Mouse (Mus musculus) kidney, postnatal 0 days (tissue): Measurements from ENCODE around the gene B4galt5. TPM values are rescaled to one million over a fixed set of nuclear protein-coding genes. Genes with fewer than 3 reads are reported as not detected.

Experiments
- ATAC-seq: fragments of 200-750 bp; cut with Nextera tagmentation; replicated peaks from 2 replicates; pipeline ENCODE4 v1.8.0; 2017; ENCODE audit warnings: low read depth, moderate number of reproducible peaks, moderate TSS enrichment, moderate library complexity; ENCODE audit not compliant: low FRiP score
- DNase-seq: peaks from one replicate; pipeline ENCODE4 v3.0.0-alpha.2; 2016; ENCODE audit warnings: low spot score
- H3K27ac ChIP-seq: fragments of 300-500 bp; sonication (generic); 2 replicates; pipeline ENCODE4 v1.5.1; 2014; ENCODE audit warnings: mild to moderate bottlenecking
- H3K27me3 ChIP-seq: fragments of 300-500 bp; sonication (generic); 2 replicates; pipeline ENCODE4 v1.6.1; 2014; ENCODE audit warnings: low read length, mixed read lengths; ENCODE audit not compliant: insufficient read depth
- H3K36me3 ChIP-seq: fragments of 300-500 bp; sonication (generic); 2 replicates; pipeline ENCODE4 v1.6.1; 2014; ENCODE audit warnings: low read length, mixed read lengths; ENCODE audit not compliant: insufficient read depth
- H3K4me1 ChIP-seq: fragments of 300-500 bp; sonication (generic); replicated peaks from 2 replicates; pipeline ENCODE4 v1.6.1; 2014; ENCODE audit warnings: antibody characterized with exemption, low read length, mixed read lengths; ENCODE audit not compliant: insufficient read depth
- H3K4me2 ChIP-seq: fragments of 300-500 bp; sonication (generic); 2 replicates; pipeline ENCODE4 v1.6.1; 2014; ENCODE audit warnings: mild to moderate bottlenecking, low read length, moderate library complexity, mixed read lengths
- H3K4me3 ChIP-seq: fragments of 300-500 bp; sonication (generic); replicated peaks from 2 replicates; pipeline ENCODE4 v1.5.1; 2014; ENCODE audit warnings: low read depth, low read length
- H3K9ac ChIP-seq: fragments of 300-500 bp; sonication (generic); 2 replicates; pipeline ENCODE4 v1.6.1; 2014; ENCODE audit warnings: low read depth, low read length
- H3K9me3 ChIP-seq: fragments of 300-500 bp; sonication (generic); replicated peaks from 2 replicates; pipeline ENCODE4 v1.6.1; 2016; ENCODE audit warnings: low read length, inconsistent platforms, mixed read lengths
- CTCF ChIP-seq: IDR thresholded peaks from 2 replicates; pipeline ENCODE4 v1.5.1; 2016; ENCODE audit warnings: antibody characterized with exemption, low read depth, mild to moderate bottlenecking, moderate library complexity
- WGBS: fragments of 180-500 bp; shearing (Covaris S2); extraction: QIAGEN DNeasy Blood & Tissue Kit; methylation state at CpG from one replicate; pipeline ENCODE4 v1.1.7; 2014; 5-methylcytosine and 5-hydroxymethylcytosine counted together
- polyA plus RNA-seq: library from polyadenylated mRNA; unstranded; fragments of >200 nt; fragmentation: Nextera tagmentation; extraction: Ambion mirVana; gene quantifications from 2 replicates; pipeline ENCODE4 v1.2.1, GENCODE M21; 2015

B4galt5 gene
- polyA plus RNA-seq, 1 experiment from 2014 or later, result 22.6 TPM

DNA sequence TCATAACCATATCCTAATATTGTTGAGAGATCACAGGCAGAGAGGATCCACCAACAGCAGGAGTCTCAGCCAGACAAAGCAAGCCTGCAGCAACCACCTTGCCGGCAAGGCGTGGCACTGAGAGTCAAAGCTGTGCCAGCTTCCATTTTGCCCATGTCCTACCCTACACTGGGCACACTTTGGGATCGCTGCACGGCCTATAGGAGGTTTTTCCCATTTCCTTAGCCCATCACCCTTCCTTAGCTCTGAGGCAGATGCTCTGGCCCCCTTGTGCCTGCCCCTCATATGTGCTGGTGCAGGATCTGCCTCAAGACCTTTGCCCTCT is 68.0 kb downstream of the B4galt5 start:
- H3K9ac ChIP-seq, result no peak overlapping the region
- no peak for DNase-seq
- H3K27ac ChIP-seq, result no peak overlapping the region
- no peaks in the 10 kb centered on the region for H3K36me3 ChIP-seq
- H3K4me1 ChIP-seq, result no peaks in the 10 kb centered on the region
- 89% methylated on average over 4 of the region's 4 CpGs for WGBS
- no peaks in the 10 kb centered on the region for H3K9me3 ChIP-seq
- no peak overlapping the region for H3K4me3 ChIP-seq
- no peak for TF ChIP-seq CTCF
- H3K4me2 ChIP-seq, result no peak overlapping the region
- no peaks in the 10 kb centered on the region for H3K27me3 ChIP-seq
- peak; percentile 57; the same call in 1 of the 2 replicates for ATAC-seq

- no peak overlapping the region for H3K4me2 ChIP-seq
- H3K4me1 ChIP-seq, result no peaks in the 10 kb centered on the region
- no peaks in the 10 kb centered on the region for H3K9me3 ChIP-seq
- peak; percentile 100 for TF ChIP-seq CTCF
- H3K9ac ChIP-seq, result no peak overlapping the region
- 44% methylated on average over 26 of the region's 26 CpGs for WGBS
- H3K4me3 ChIP-seq, result no peak overlapping the region
- peak; percentile 83 for DNase-seq
- no peaks in the 10 kb centered on the region for H3K36me3 ChIP-seq
- no peaks in the 10 kb centered on the region for H3K27me3 ChIP-seq
- peak; percentile 74; the same call in 1 of the 2 replicates for ATAC-seq
- H3K27ac ChIP-seq, result no peak overlapping the region
Observed at GRCm38 (mm10) chr2:167280090-167280985, 68.6 kb downstream of the B4galt5 start.

DNA sequence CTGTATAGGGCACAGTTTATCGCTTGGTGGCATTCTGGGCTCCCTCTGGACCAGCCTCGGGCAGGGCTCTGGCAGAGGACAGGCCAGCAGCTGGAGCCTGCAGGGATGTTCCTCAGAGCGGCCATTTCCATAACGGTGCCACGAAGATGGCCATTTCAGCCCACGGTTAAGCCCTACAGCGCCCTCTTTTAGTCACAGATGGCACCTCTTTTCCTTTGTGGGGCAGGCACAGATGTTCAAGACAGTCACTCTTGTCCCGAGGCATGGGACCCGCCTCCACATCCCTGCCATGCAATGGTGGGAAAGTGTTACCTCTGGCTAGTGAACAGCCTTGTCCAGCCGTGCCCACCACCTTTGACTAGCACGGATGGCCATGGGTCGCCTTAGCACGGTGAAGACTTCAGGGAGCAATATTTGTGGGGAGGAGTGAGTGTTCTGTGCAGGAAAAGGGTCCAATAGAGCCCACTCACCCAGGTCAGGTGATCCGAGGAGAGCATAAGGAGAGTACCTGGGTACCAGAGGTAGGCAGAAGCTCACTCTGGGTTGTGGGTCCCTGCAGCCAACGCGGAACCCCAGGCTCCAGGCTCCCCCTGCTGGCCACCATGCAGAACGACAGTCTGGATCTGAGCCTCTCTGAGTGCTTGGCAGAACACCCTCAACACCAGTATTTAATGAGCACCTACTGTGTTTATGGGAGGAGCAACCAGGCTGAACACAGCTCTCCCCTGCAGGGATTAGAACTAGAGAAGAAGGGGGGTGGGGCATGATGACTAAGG is 70.0 kb downstream of the B4galt5 start:
- H3K9me3 ChIP-seq, result no peaks in the 10 kb centered on the region
- peak; percentile 62 for ATAC-seq
- no peaks in the 10 kb centered on the region for H3K36me3 ChIP-seq
- peak; percentile 79 for DNase-seq
- H3K4me3 ChIP-seq, result no peak overlapping the region
- 58% methylated on average over 17 of the region's 17 CpGs for WGBS
- H3K9ac ChIP-seq, result no peak overlapping the region
- no peak overlapping the region for H3K27ac ChIP-seq
- peak; percentile 94 for TF ChIP-seq CTCF
- no peaks in the 10 kb centered on the region for H3K4me1 ChIP-seq
- H3K4me2 ChIP-seq, result no peak overlapping the region
- no peaks in the 10 kb centered on the region for H3K27me3 ChIP-seq

- H3K27me3 ChIP-seq, result no peaks in the 10 kb centered on the region
- no peak for TF ChIP-seq CTCF
- H3K36me3 ChIP-seq, result no peaks in the 10 kb centered on the region
- ATAC-seq (no peak), DNase-seq (no peak)
- no peak overlapping the region for H3K4me2 ChIP-seq
- WGBS, result 69% methylated on average over 7 of the region's 7 CpGs
- no peaks in the 10 kb centered on the region for H3K9me3 ChIP-seq
- no peaks in the 10 kb centered on the region for H3K4me1 ChIP-seq
- no peak overlapping the region for H3K27ac ChIP-seq
- H3K9ac ChIP-seq, result no peak overlapping the region
- H3K4me3 ChIP-seq, result no peak overlapping the region
Observed at GRCm38 (mm10) chr2:167278011-167278410, 71.0 kb downstream of the B4galt5 start.

DNA sequence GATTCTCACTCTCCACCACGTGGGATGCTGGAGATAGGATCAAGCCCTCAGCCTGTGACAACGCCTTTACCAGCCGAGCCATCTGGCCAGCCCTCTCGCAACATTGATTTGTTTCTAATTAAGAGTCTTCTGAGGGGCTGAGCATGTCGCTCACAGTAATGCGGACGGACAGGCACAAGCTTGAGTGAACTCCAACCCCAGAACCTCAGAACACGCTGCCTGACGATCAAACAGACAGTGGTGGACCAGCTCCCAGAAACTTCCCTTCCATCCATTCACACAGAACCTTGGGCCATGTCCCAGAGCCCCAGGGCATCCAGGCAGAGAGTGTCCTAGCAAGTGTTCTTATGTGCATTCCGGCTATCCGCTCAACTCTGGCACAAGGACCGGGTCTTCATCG is 72.0 kb downstream of the B4galt5 start:
- H3K9me3 ChIP-seq, result no peaks in the 10 kb centered on the region
- DNase-seq (no peak), ATAC-seq (no peak)
- H3K27ac ChIP-seq, result no peak overlapping the region
- H3K36me3 ChIP-seq, result no peaks in the 10 kb centered on the region
- no peak overlapping the region for H3K4me3 ChIP-seq
- no peak for TF ChIP-seq CTCF
- no peaks in the 10 kb centered on the region for H3K27me3 ChIP-seq
- no peak overlapping the region for H3K9ac ChIP-seq
- 70% methylated on average over 13 of the region's 13 CpGs for WGBS
- no peaks in the 10 kb centered on the region for H3K4me1 ChIP-seq
- no peak overlapping the region for H3K4me2 ChIP-seq

DNA sequence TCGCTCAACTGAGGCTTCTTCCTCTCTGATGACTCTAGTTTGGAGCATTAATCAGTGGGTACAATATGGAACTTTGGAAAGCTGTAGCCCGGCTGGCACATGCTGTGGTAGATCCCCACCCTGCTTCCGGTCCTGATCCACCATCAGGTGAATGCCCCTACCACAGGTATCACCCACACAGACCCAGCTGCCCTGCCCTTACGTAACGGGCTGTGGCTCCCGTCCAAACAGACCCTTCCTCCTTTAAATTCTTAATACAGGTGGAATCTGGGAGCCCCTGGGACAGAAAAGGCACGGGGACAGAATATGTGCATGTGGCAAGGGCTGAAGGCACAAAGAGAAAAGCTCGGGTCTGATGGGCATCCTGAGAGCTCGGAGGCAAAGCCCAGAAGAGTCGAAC is 73.1 kb downstream of the B4galt5 start:
- Histone ChIP-seq H3K4me3 (no peak overlapping the region), H3K9ac (no peak overlapping the region), H3K4me2 (no peak overlapping the region), H3K27ac (no peak overlapping the region), H3K4me1 (0 out of 2 replicates have a peak, but pooled peaks cover 5% of the 10 kb centered on the region), H3K36me3 (no peaks in the 10 kb centered on the region), H3K9me3 (no peaks in the 10 kb centered on the region), H3K27me3 (no peaks in the 10 kb centered on the region)
- WGBS, result 89% methylated on average over 10 of the region's 10 CpGs
- no peak for TF ChIP-seq CTCF
- ATAC-seq (no peak), DNase-seq (no peak)
